Mouse (Mus musculus) heart, embryonic 11.5 days (tissue): ENCODE data around the gene Efna2. TPM values are rescaled to one million over a fixed set of nuclear protein-coding genes. Genes with fewer than 3 reads are reported as not detected.
"Not testable (repeated sequence)": the region's sequence is repeated elsewhere in the genome, so short reads cannot be mapped to it uniquely, and the experiment has no call there.

Source experiments
- ATAC-seq: fragments of 200-750 bp; cut with Nextera tagmentation; replicated peaks from 2 replicates; pipeline ENCODE4 v1.8.0; 2017; ENCODE audit warnings: moderate library complexity; ENCODE audit not compliant: insufficient number of reproducible peaks, low FRiP score, low TSS enrichment
- H3K27ac ChIP-seq: fragments of 300-500 bp; sonication (generic); 2 replicates; pipeline ENCODE4 v1.5.1; 2014; ENCODE audit warnings: mild to moderate bottlenecking, low read depth, low read length
- H3K27me3 ChIP-seq: fragments of 300-500 bp; sonication (generic); 2 replicates; pipeline ENCODE4 v1.6.1; 2014; ENCODE audit warnings: mild to moderate bottlenecking, low read length, mixed read lengths; ENCODE audit not compliant: control insufficient read depth, insufficient read depth
- H3K36me3 ChIP-seq: fragments of 300-500 bp; sonication (generic); 2 replicates; pipeline ENCODE4 v1.6.1; 2014; ENCODE audit warnings: mild to moderate bottlenecking, low read length, moderate library complexity, mixed read lengths; ENCODE audit not compliant: control insufficient read depth, insufficient read depth
- H3K4me1 ChIP-seq: fragments of 300-500 bp; sonication (generic); 2 replicates; pipeline ENCODE4 v1.6.1; 2014; ENCODE audit warnings: low read length; ENCODE audit not compliant: control insufficient read depth, insufficient read depth
- H3K4me2 ChIP-seq: fragments of 300-500 bp; sonication (generic); 2 replicates; pipeline ENCODE4 v1.6.1; 2014; ENCODE audit warnings: mild to moderate bottlenecking, moderate library complexity
- H3K4me3 ChIP-seq: fragments of 300-500 bp; sonication (generic); 2 replicates; pipeline ENCODE4 v1.5.1; 2014; ENCODE audit warnings: low read depth, low read length
- H3K9ac ChIP-seq: fragments of 300-500 bp; sonication (generic); 2 replicates; pipeline ENCODE4 v1.6.1; 2014; ENCODE audit warnings: mild to moderate bottlenecking, low read depth, low read length, moderate library complexity
- H3K9me3 ChIP-seq: fragments of 300-500 bp; sonication (generic); replicated peaks from 2 replicates; pipeline ENCODE4 v1.6.1; 2016; ENCODE audit warnings: low read length; ENCODE audit not compliant: control insufficient read depth
- WGBS: fragments of 180-500 bp; shearing (Covaris S2); extraction: QIAGEN DNeasy Blood & Tissue Kit; methylation state at CpG from one replicate; pipeline ENCODE4 v1.1.7; 2014; ENCODE audit not compliant: insufficient replicate concordance; 5-methylcytosine and 5-hydroxymethylcytosine counted together
- polyA plus RNA-seq: library from polyadenylated mRNA; unstranded; fragments of >200 nt; fragmentation: Nextera tagmentation; extraction: Ambion mirVana; gene quantifications from 2 replicates; pipeline ENCODE4 v1.2.1, GENCODE M21; 2014

The Efna2 gene
- polyA plus RNA-seq, 1 experiment from 2014 or later, result 13.9 TPM

DNA sequence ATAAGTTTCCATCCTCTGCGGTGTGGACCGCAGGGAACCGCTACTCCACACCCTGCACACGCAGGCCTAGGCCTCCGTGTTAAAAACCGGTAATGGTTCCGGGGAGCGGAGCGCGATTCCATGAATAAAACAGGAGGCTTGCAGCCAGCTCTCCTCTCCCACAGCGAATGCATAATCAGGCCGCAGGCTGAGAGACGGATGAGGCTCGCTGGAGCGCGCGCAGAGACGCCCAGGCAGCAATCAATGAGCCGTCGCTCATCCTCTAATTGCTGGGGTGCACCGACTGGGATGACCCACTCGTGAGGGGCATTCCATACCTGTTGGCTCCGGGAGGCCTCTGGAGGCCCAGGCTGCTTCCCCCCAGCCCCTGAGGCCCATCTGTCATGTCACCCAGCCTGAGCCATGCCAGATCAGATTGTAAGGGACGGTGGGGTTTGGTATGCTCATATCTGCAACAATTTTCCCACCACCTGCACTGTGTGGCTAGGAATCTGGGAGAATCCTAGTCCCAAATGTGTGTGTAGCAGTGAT is 29.6 kb downstream of the Efna2 start:
- Histone ChIP-seq H3K9me3 (no peaks in the 10 kb centered on the region), H3K27me3 (0 out of 2 replicates have a peak, but pooled peaks cover 3% of the 10 kb centered on the region), H3K4me3 (no peak overlapping the region), H3K9ac (no peak overlapping the region), H3K4me1 (peaks cover 4% of the 10 kb centered on the region; the same call in 1 of the 2 replicates), H3K4me2 (peak overlapping the region; percentile 49), H3K36me3 (no peaks in the 10 kb centered on the region), H3K27ac (no peak overlapping the region)
- WGBS, result 15% methylated on average over 24 of the region's 24 CpGs
- no peak for ATAC-seq

GRCm38 (mm10) chr10:80211547-80212103 is 32.3 kb downstream of the Efna2 start:
- not testable (repeated sequence) for H3K9ac ChIP-seq, H3K27ac ChIP-seq, H3K36me3 ChIP-seq, H3K4me3 ChIP-seq, H3K9me3 ChIP-seq, H3K4me2 ChIP-seq, H3K4me1 ChIP-seq, H3K27me3 ChIP-seq, ATAC-seq
- WGBS, result 62% methylated on average over 7 of the region's 7 CpGs

GRCm38 (mm10) chr10:80215048-80215772 is 35.9 kb downstream of the Efna2 start:
- WGBS, result 29% methylated on average over 16 of the region's 16 CpGs
- Histone ChIP-seq H3K36me3 (no peaks in the 10 kb centered on the region), H3K9me3 (no peaks in the 10 kb centered on the region), H3K4me1 (no peaks in the 10 kb centered on the region), H3K4me3 (no peak overlapping the region), H3K9ac (no peak overlapping the region), H3K27me3 (no peaks in the 10 kb centered on the region), H3K27ac (no peak overlapping the region), H3K4me2 (no peak overlapping the region)
- ATAC-seq, result no peak

- no peak overlapping the region for H3K4me2 ChIP-seq
- ATAC-seq, result no peak
- 29% methylated on average over 9 of the region's 9 CpGs for WGBS
Observed at GRCm38 (mm10) chr10:80220676-80221075, 41.4 kb downstream of the Efna2 start.

GRCm38 (mm10) chr10:80223137-80223536 is 43.9 kb downstream of the Efna2 start:
- H3K27me3 ChIP-seq, H3K36me3 ChIP-seq, H3K4me2 ChIP-seq, H3K9ac ChIP-seq, H3K27ac ChIP-seq, H3K9me3 ChIP-seq, H3K4me3 ChIP-seq, ATAC-seq: not testable (repeated sequence)
- H3K4me1 ChIP-seq, result peaks cover 16% of the 10 kb centered on the region
- WGBS, result 78% methylated on average over 2 of the region's 2 CpGs

More at GRCm38 (mm10) chr10:80220676-80221075, 41.4 kb downstream of the Efna2 start:
- Histone ChIP-seq H3K36me3 (no peaks in the 10 kb centered on the region), H3K27me3 (no peaks in the 10 kb centered on the region), H3K4me3 (no peak overlapping the region), H3K27ac (no peak overlapping the region), H3K9me3 (no peaks in the 10 kb centered on the region), H3K4me1 (peaks cover 5% of the 10 kb centered on the region), H3K9ac (no peak overlapping the region)

DNA sequence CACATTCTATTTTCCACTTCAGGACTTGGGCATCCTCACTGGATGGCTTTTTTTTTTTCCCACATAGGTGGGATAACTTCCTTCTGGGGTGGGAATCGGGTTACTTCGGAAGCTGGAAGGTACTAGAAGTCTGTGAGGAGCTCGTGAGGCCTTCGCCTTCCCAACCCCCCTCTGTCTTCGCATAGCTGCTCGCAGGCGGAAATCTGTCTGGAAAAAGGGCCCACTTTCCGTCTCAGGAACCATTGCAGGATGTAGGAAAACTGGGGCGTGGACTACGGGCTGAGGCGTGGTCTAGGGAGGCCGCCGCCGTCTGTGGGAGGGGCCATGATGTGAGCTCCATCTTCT is 46.8 kb downstream of the Efna2 start:
- Histone ChIP-seq H3K9me3 (no peaks in the 10 kb centered on the region), H3K9ac (peak overlapping the region; percentile 60), H3K4me3 (peak overlapping the region; percentile 93), H3K27me3 (no peaks in the 10 kb centered on the region), H3K36me3 (peaks cover 8% of the 10 kb centered on the region; the same call in 1 of the 2 replicates), H3K4me2 (peak overlapping the region; percentile 80), H3K27ac (peak overlapping the region; percentile 82), H3K4me1 (peaks cover 18% of the 10 kb centered on the region)
- WGBS, result under 1% methylated on average over 14 of the region's 14 CpGs
- 0 out of 2 replicates have a peak, but pooled peaks have one; percentile 1 for ATAC-seq

GRCm38 (mm10) chr10:80226416-80227165 is 47.3 kb downstream of the Efna2 start, which contains the start of gene Mum1:
Mum1 (plus strand) TSS chr10:80226434.
- Histone ChIP-seq H3K4me2 (peak within 1 kb of the TSS; percentile 80), H3K4me3 (peak within 1 kb of the TSS; percentile 93), H3K27me3 (no peaks in the 10 kb centered on the region), H3K9me3 (no peaks in the 10 kb centered on the region), H3K9ac (peak within 1 kb of the TSS; percentile 93), H3K36me3 (peaks cover 8% of the 10 kb centered on the region; the same call in 1 of the 2 replicates), H3K27ac (peak within 1 kb of the TSS; percentile 97), H3K4me1 (peaks cover 15% of the 10 kb centered on the region)
- ATAC-seq, result peak; percentile 100
- under 1% methylated on average over 56 of the region's 75 CpGs for WGBS

DNA sequence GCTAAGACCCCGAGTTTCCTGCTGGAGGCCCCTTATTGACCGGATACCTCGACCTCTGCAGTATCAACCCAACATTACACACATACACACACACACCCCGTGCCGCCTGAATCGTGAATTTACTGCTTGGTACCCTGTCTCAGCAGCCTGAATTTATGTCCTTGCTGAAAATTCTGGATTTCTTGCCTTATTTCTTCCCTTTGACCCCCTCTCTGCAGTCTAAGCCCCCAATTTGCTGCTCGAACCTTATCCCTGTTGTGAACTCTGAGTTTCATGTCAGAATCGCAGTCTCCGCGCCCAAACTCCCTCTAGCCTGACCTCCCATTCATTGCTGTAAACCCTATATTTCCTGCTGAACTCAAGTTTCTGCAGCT is 47.9 kb downstream of the Efna2 start:
- H3K9ac ChIP-seq, result peak overlapping the region; percentile 93
- H3K27ac ChIP-seq, result peak overlapping the region; percentile 97
- peak overlapping the region; percentile 80 for H3K4me2 ChIP-seq
- ATAC-seq, result no peak
- H3K9me3 ChIP-seq, result no peaks in the 10 kb centered on the region
- H3K27me3 ChIP-seq, result no peaks in the 10 kb centered on the region
- 10% methylated on average over 10 of the region's 10 CpGs for WGBS
- peaks cover 13% of the 10 kb centered on the region for H3K4me1 ChIP-seq
- peaks cover 10% of the 10 kb centered on the region; the same call in 1 of the 2 replicates for H3K36me3 ChIP-seq
- peak overlapping the region; percentile 93 for H3K4me3 ChIP-seq
